Mouse (Mus musculus): ENCODE measurements around the gene Bcl3.

The Bcl3 gene

GRCm38 (mm10) chr7:19769434-19770374 lies 52.9 kb downstream of the Bcl3 start:
- DNase-seq (ENCODE audit: low spot score in 2 of 2), result no peak

GRCm38 (mm10) chr7:19769001-19769400 lies 53.6 kb downstream of the Bcl3 start:
- DNase-seq (ENCODE audit: low spot score in 2 of 2), result no peak

GRCm38 (mm10) chr7:19768251-19768650 lies 54.3 kb downstream of the Bcl3 start:
- no peak for DNase-seq (ENCODE audit: low spot score in 2 of 2)

- DNase-seq (ENCODE audit: low spot score in 2 of 2), result no peak
Measured at GRCm38 (mm10) chr7:19764581-19764980, 58.0 kb downstream of the Bcl3 start.

- no peak for DNase-seq (ENCODE audit: low spot score in 2 of 2)
Measured at GRCm38 (mm10) chr7:19763829-19764477, 58.6 kb downstream of the Bcl3 start.

- no peak for DNase-seq (ENCODE audit: low spot score in 2 of 2)
Measured at GRCm38 (mm10) chr7:19762283-19762682, 60.3 kb downstream of the Bcl3 start.

- no peak for DNase-seq (ENCODE audit: low spot score in 2 of 2)
Measured at GRCm38 (mm10) chr7:19760021-19760420, 62.5 kb downstream of the Bcl3 start.

GRCm38 (mm10) chr7:19758623-19759022 lies 63.9 kb downstream of the Bcl3 start:
- no peak for DNase-seq (ENCODE audit: low spot score in 2 of 2)
